Mouse (Mus musculus): ENCODE measurements at regions not wholly inside any gene's neighbourhood (a gene's known extent, or its start where the extent isn't known, plus 50 kb on each side); places are given as distances from the start of the nearest gene placed in this dataset.
A peak's percentile ranks its signal among the peaks of the same experiment; 100 is the strongest.

- Histone ChIP-seq H3K4me1 (ENCODE audit: insufficient read depth) (no peaks in the 10 kb centered on the region), H3K4me3 (ENCODE audit: low read depth, low read length) (peak overlapping the region; percentile 18), H3K27ac (ENCODE audit: low read depth, low read length) (peak overlapping the region; percentile 10; the same call in 1 of the 2 replicates), H3K4me2 (ENCODE audit: low read depth) (peak overlapping the region; percentile 37), H3K36me3 (ENCODE audit: insufficient read depth) (no peaks in the 10 kb centered on the region), H3K9ac (no peak overlapping the region), H3K27me3 (ENCODE audit: insufficient read depth, low read length) (no peaks in the 10 kb centered on the region), H3K9me3 (ENCODE audit: low read length) (no peaks in the 10 kb centered on the region)
- WGBS: 22% methylated on average over 13 of the region's 13 CpGs
- peak; percentile 54 for DNase-seq
- peak; percentile 82 for ATAC-seq
- no peak for TF ChIP-seq CTCF (IDR thresholded peaks at IDR 0.05; ENCODE audit: low read depth)
Measured at GRCm38 (mm10) chr10:45889381-45889951, 311.8 kb downstream of the Hace1 start.

DNA sequence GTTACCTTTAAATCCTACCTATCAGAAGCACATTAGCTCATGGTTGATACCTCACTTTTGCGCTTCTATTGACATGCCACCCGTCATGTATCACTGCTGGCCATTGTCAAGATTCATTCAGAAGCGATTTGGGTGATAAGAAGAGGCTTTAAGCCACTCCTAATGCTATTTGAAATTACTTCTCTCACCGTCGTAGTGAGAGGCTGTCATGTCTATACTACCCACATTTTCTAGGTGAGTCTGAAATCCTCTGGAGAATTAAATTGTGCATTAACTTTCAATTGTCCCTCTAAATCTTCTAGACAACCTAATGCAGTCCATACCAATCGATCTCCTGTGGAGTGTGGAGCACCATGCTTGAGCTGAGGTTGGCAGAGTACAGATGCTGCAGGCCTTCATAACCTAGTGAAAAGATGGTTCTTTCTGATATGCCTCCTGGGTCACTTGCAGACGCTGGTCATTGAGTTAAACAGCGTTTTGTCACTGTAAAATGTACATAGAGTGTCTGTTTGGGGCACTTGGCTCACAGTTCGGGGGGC, 312.5 kb downstream of the Hace1 start:
- WGBS: 83% methylated on average over 9 of the region's 9 CpGs
- Histone ChIP-seq H3K27me3 (ENCODE audit: insufficient read depth, low read length) (no peaks in the 10 kb centered on the region), H3K27ac (ENCODE audit: low read depth, low read length) (0 out of 2 replicates have a peak overlapping the region, but pooled peaks have one; percentile 10), H3K36me3 (ENCODE audit: insufficient read depth) (no peaks in the 10 kb centered on the region), H3K4me3 (ENCODE audit: low read depth, low read length) (no peak overlapping the region), H3K4me1 (ENCODE audit: insufficient read depth) (no peaks in the 10 kb centered on the region), H3K4me2 (ENCODE audit: low read depth) (peak overlapping the region; percentile 37; the same call in 1 of the 2 replicates), H3K9me3 (ENCODE audit: low read length) (no peaks in the 10 kb centered on the region), H3K9ac (no peak overlapping the region)
- ATAC-seq (no peak), DNase-seq (no peak)
- no peak for TF ChIP-seq CTCF (IDR thresholded peaks at IDR 0.05; ENCODE audit: low read depth)

DNA sequence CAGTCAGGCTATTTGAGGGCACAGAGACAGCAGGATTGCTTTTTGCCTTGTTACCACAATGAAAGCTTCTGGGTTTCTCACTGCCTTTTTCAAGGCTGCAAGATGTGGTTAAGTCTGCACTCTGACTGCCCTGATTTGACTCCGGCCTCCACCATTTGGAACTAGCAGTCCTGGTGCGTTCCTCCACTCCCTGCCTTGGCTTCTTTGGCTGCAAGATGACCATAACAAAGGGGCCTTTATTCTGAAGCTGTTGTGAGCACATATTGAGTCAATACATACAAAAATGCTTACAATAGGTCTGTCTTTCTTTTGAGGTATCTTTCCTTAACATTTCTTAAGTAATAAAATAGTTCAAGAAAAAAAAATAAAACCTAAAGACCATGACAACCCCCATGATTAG, 314.8 kb downstream of the Hace1 start:
- no peaks in the 10 kb centered on the region for H3K36me3 ChIP-seq (ENCODE audit: insufficient read depth)
- no peak overlapping the region for H3K27ac ChIP-seq (ENCODE audit: low read depth, low read length)
- H3K9ac ChIP-seq: no peak overlapping the region
- no peak for TF ChIP-seq CTCF (IDR thresholded peaks at IDR 0.05; ENCODE audit: low read depth)
- ATAC-seq (no peak), DNase-seq (no peak)
- H3K4me1 ChIP-seq (ENCODE audit: insufficient read depth): no peaks in the 10 kb centered on the region
- H3K4me2 ChIP-seq (ENCODE audit: low read depth): no peak overlapping the region
- 53% methylated on average over 2 of the region's 2 CpGs for WGBS
- no peak overlapping the region for H3K4me3 ChIP-seq (ENCODE audit: low read depth, low read length)
- H3K27me3 ChIP-seq (ENCODE audit: insufficient read depth, low read length): no peaks in the 10 kb centered on the region
- H3K9me3 ChIP-seq (ENCODE audit: low read length): no peaks in the 10 kb centered on the region

- no peak for TF ChIP-seq CTCF (IDR thresholded peaks at IDR 0.05; ENCODE audit: low read depth)
- no peaks in the 10 kb centered on the region for H3K9me3 ChIP-seq (ENCODE audit: low read length)
- no peak overlapping the region for H3K4me3 ChIP-seq (ENCODE audit: low read depth, low read length)
- ATAC-seq (no peak), DNase-seq (no peak)
- H3K27ac ChIP-seq (ENCODE audit: low read depth, low read length): no peak overlapping the region
- H3K4me1 ChIP-seq (ENCODE audit: insufficient read depth): no peaks in the 10 kb centered on the region
- no peaks in the 10 kb centered on the region for H3K36me3 ChIP-seq (ENCODE audit: insufficient read depth)
- 75% methylated on average over 2 of the region's 2 CpGs for WGBS
- H3K9ac ChIP-seq: no peak overlapping the region
- H3K27me3 ChIP-seq (ENCODE audit: insufficient read depth, low read length): no peaks in the 10 kb centered on the region
- H3K4me2 ChIP-seq (ENCODE audit: low read depth): no peak overlapping the region
Measured at GRCm38 (mm10) chr10:45893894-45894831, 316.5 kb downstream of the Hace1 start.

- H3K27ac ChIP-seq (ENCODE audit: low read depth, low read length): no peak overlapping the region
- DNase-seq (peak; percentile 56), ATAC-seq (no peak)
- no peak overlapping the region for H3K4me2 ChIP-seq (ENCODE audit: low read depth)
- H3K36me3 ChIP-seq (ENCODE audit: insufficient read depth): no peaks in the 10 kb centered on the region
- no peaks in the 10 kb centered on the region for H3K27me3 ChIP-seq (ENCODE audit: insufficient read depth, low read length)
- no peak overlapping the region for H3K9ac ChIP-seq
- H3K4me1 ChIP-seq (ENCODE audit: insufficient read depth): no peaks in the 10 kb centered on the region
- TF ChIP-seq CTCF (IDR thresholded peaks at IDR 0.05; ENCODE audit: low read depth): peak; percentile 58
- 16% methylated on average over 3 of the region's 3 CpGs for WGBS
- H3K4me3 ChIP-seq (ENCODE audit: low read depth, low read length): no peak overlapping the region
- no peaks in the 10 kb centered on the region for H3K9me3 ChIP-seq (ENCODE audit: low read length)
Measured at GRCm38 (mm10) chr10:45916928-45917327, 339.3 kb downstream of the Hace1 start.

- TF ChIP-seq CTCF (IDR thresholded peaks at IDR 0.05; ENCODE audit: low read depth): no peak
- no peak for DNase-seq
- no peaks in the 10 kb centered on the region for H3K27me3 ChIP-seq (ENCODE audit: insufficient read depth, low read length)
- H3K4me2 ChIP-seq (ENCODE audit: low read depth): no peak overlapping the region
- H3K4me1 ChIP-seq (ENCODE audit: insufficient read depth): no peaks in the 10 kb centered on the region
- ATAC-seq: no peak
- no peak overlapping the region for H3K4me3 ChIP-seq (ENCODE audit: low read depth, low read length)
- H3K9ac ChIP-seq: no peak overlapping the region
- H3K27ac ChIP-seq (ENCODE audit: low read depth, low read length): no peak overlapping the region
- H3K9me3 ChIP-seq (ENCODE audit: low read length): no peaks in the 10 kb centered on the region
- H3K36me3 ChIP-seq (ENCODE audit: insufficient read depth): no peaks in the 10 kb centered on the region
- 38% methylated on average over 1 of the region's 1 CpGs for WGBS
Measured at GRCm38 (mm10) chr10:45925746-45926145, 348.1 kb downstream of the Hace1 start.

Measured in forebrain, postnatal 0 days (tissue).